Mouse (Mus musculus) induced T-regulatory cell, adult 2 months (primary cell): ENCODE measurements around the gene Slc6a21.

Experiments
- DNase-seq: peaks from one replicate; pipeline ENCODE4 v3.0.0-alpha.2; 2012; ENCODE audit warnings: low read depth

The Slc6a21 gene

DNA sequence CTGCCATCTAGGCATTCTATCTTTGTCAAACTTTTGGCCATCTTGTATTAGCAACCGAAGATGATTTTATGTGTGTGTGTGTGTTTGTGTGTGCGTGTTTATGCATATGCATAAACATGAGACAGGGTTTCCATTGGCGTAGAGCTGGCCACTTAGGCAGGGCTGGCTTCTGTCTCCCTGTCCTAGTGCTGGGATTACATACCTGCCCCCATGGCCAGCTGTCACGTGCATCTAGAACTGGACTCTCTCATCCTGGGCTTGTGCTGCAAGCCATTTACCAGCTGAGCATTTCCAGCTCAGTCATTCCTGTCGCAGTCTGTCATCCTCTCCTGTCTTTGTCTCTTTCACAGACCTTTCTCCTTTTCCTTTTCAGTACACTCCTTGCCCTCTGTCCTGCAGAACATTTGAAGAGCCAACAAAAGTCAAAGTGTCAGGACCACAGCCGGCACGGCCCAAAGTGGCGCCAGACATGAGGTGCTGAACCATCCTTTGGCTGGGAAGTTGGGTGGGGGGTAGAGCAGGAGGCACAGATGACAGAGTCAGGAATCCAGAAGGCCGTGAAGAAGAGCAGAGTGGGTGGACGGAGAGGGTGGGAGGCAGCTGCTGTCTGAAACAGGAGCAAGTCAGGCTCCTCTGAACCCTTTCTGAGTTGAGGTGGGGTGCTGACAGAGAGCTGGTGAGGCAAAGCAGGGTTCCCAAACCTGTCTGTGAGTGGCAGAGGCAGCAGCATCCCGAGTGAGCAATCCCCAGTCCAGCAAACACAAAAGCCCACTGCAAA is 20.1 kb upstream of the Slc6a21 start:
- no peak for DNase-seq

DNA sequence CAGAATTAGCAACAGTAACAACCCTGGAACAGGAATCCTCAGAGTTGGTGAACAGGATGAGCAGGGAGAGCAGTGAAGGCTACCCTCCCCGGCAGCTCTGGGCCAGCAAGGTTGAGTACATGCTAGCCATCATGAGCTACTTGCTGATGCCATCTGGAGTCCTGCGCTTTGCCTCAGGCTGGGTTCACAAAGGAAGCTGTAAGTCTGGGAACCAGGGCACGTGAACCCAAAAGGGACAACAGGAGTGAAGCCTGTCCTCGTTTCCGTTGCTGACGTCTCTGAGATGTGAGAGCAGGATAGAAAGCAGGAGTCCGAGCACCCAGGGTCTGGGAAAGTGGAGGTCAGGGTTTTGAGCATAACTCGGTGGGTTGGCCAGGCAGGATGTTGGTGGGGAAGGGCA is 18.0 kb upstream of the Slc6a21 start:
- DNase-seq, result no peak

DNA sequence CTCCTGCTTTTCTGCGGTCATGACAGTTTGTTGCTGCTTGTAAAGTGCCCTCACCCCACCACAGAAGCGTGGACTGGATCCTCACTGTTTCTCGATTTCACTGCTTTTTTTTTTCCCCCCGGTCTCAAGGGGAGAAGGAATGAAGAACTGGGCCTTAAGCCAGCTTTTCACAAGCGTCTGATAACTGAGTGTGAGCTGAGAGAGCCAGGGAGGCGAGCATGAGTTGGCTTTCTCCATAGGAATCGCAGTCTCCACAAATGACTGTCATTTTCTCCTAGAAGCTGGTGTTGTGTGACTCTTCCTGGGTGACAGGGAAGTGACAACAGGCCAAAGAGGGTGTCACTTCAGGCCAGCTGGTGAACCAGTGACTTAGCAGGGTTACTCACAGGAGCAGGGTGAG is 15.0 kb upstream of the Slc6a21 start:
- no peak for DNase-seq

DNA sequence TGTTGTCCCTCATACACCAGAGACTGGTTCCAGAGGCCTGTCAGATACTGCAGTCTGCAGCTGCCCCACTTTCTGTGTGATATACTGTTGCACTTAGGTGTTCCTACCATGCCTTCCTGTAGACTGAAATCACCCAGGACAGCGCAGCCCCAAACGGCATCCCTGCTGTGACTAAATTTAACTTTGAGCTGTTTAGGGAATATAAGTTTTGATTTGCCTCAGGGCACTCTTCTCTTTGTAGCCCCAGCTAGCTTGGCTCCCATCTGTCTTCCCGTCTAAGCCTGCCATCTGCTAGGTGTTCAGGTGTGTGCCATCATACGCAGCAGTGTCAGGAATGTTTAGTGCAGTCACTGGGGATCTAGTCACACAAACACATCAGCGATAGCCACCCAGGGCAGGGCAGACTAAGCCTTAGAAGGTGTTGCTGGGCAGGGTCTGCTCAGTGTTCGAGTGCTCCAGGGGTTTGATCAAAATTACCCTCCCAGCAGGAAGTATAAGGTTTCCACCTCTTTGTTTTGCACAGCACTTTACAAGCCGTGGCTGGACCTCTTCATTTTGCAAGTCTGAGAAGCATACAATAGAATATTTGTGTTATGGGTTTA is 14.2 kb upstream of the Slc6a21 start:
- no peak for DNase-seq

DNA sequence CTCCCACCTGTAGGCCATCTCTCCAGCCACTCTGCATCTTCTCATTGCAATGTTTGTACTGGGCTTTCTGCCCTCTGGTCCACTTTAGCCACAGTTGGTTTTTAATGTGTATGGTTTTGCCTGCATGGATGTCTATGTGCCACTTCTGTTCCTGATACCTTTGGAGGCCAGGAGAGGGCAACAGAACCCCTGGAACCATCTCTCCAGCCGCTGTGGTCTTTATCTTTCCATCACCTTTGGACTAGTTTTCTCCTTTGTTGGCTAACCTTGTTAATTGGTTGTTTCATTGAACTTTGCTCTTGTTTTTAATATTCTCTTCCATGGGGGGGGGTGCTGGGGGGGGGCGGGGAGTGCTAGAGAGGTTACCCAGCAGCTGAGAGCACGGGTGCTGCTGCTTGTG is 13.0 kb upstream of the Slc6a21 start:
- DNase-seq, result no peak

DNA sequence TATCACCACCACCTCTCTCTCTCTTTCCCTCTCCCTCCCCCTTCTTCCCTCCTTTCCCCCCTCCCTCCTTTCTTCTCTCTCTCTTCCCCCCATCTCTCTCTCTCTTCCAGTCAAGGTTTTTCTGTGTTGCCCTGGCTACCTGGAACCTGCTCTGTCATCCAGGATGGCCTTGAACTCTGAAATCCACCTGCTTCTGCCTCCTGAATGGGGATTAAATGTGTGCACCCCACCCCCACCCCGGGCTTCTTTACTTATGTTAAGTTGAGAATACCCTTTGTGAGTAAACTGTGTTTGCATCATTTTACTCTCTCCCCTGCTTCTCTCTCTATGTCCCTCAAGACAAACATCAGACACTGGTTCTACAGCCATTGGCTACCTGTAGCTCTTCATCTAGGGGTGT is 11.8 kb upstream of the Slc6a21 start:
- DNase-seq, result no peak

DNA sequence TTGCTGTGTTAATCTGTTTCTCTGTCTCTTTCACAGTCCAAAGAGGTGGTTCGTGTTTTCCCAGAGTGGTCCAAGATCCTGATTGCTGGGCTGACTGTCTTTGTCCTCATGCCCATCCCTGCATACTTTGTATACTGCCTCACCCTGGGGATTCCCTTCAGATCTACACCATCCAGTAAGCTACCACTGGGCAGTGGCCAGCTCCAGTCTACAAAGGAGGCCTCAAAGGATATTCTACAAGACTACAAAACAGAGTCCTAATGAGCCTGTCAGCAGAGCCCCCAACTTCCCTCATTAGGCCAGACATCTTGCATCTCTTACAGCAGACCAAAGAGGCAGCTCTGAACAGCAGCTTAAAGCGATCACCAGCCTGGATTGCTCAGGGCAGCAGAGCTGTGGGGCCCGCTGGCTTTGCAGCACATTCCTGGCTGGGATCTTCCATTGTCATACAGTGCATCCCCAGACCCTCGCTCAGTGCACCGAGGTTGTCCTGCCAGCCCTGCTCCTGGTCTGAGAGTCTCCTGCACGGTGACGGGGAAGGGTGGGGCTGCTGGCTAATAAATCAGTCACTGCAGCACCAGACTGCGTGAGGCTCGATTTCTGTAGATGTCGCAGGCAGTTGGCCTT is 4.4 kb upstream of the Slc6a21 start:
- DNase-seq, result no peak

DNA sequence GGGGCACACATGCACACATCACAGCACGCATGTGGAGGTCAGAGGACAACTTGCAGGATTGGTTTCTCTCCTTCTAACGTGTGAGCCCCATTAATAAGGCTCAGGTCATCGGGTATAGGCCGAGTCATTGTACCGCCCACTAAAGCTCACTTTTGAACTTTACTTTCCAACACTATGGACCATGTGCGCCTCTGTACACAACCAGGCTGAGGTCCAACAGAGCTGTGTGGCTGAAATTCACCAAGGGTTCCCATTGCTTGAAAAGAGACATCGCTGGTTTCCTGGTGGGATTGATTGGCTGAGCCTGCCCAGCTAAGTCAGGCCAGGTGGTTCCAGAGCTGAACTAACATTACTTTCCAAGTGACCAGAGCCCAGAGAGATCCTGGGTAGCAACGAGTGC is 3.6 kb upstream of the Slc6a21 start:
- no peak for DNase-seq

DNA sequence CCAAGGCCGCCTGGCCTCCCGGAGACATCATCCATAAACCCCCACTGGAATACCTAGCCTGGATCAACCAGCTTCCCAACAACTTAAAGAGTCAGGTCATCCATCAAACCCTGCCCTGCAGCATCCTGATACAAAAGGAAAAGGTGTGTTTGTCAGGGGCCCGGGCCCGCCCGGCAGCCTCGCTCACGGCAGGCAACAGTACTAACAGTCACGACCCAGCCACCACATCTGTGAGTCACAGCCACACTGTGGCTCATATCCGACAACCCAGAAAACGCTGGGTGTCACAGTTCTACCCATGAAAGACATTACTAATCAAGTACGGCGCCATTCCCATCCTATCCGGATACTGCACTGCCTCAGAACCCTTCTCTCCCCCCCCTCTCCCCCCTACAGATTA is 9.2 kb downstream of the Slc6a21 start:
- no peak for DNase-seq

DNA sequence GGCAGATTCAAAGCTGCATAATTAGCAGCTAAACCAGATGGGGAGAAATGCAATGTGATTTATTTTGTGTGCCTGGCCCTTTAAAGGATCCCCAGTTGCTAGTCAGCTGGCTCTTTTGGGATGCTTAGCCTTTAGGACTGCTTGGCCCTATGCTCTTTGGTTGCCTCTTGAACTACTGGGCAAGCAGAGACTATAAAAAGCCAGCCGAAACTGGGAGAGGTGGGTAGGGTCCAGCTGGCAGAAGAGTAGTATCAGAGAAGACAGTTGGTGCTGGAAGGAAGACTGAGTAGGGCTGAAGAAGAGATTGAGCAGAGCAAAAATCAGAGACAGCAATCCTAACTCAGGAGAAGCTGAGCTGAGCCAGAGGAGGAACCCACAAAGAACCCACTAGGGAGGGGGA is 19.3 kb downstream of the Slc6a21 start:
- DNase-seq, result no peak

DNA sequence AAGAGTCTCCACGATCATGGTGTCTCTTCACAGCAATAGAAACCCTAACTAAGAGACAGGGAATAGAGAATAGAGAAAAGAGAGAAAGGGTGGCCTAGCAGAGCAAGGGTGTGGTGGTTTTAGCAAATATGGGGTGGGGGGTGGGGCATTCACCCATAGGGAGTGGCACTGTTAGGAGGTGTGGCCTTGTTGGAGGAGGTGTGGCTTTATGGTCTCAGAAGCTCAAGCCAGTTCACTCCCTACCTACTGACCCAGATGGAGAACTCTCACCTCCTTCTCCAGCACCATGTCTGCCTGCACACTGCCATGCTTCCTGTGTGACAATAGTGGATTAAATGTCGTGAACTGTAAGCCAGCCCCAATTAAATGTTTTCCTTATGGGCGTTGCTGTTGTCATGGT is 20.2 kb downstream of the Slc6a21 start:
- no peak for DNase-seq

DNA sequence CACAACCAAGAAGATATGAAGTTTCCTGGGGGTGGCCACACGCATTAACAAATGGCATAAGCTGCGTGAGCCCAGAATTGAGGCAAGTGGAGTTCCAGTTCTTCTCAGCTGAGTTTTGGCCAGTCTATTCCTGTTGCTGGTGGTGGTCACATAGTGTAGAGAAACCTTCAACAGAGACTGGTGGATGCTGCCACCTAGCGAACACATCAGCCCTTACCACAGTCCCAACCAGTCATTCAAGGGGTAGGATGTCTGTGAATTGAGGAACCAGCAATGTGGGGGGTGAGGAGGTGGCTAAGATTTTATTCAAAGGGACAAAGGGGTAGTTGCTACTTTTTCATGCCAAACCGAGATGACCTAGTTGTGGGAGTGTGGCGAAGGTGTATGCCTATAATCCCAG is 22.4 kb downstream of the Slc6a21 start:
- DNase-seq, result peak; percentile 75

DNA sequence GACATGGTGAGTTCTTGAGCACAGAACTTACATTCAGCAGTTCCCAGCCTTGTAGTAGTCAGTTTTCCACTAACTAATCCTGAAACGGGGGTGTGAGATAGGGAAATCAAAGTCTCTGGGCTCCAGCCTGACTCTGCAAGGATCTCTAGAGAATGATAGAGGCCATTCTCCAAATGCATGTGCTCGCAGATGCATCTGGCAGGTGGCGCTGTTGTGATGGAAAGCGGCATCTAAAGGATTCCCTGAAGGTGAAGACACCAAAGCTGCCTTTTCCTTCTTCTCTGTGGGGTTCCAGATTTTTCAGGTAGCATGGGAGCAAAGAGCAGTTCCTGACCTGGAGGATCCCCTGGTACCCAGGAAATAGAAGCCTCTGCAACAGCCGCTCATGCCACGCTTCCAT is 23.0 kb downstream of the Slc6a21 start:
- DNase-seq, result peak; percentile 75

DNA sequence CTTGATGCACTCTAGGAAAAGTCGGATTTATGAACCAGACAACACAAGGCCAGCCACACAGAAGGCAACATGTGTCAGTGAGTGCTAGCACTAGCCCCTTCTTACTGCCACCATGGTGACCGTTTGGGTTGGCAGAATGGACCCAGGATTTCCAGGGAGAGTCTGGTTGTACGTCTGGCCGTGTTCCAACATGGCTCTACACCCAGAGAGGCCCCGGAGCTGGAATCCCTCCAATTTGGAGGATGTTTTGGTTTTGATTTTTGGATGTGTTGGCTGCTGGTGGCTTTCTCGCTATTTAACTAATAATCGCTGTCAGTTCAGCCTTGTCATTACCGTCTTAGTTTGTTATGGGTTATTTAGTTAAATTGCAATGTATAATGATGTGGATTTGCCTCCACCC is 25.3 kb downstream of the Slc6a21 start:
- DNase-seq, result no peak

DNA sequence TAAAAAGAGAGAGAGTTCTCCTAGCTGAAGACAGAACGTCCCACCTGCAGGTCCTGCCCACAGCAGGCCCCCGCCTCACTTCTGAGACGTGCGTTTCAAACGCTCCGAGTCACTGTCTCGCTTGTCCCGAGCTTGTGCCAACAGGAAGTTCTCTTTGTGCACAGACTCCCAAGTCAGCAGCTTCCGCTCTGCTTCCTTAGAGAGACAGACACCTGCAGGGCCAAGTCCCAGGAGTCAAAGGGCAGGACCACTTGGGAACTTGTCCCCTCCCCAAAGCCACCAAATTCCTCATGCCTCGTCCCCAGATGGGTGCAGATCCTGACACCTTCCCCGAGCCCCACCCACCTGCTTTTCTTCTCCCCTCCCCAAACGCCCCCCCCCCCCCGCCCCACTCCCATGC is 27.6 kb downstream of the Slc6a21 start:
- peak; percentile 12 for DNase-seq

DNA sequence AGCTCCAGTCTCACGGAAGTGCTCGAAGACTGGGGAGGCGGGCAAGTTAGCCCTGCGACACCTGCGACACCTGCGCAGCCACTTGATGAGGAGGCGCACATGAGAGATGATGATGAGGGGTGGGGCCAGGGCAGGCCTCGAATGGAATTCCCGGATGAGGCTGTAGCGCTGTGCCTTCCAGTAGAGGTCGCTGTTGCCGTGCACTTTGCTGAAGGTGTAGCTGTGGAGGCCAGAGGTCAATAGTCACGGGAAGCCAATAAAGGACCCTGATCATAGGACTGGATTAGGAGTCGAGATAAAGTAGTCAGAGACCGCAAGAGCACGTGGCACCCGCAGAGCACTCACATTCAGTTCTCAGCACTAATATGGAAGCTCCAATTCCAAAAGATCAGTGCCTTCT is 28.0 kb downstream of the Slc6a21 start:
- DNase-seq, result peak; percentile 81

DNA sequence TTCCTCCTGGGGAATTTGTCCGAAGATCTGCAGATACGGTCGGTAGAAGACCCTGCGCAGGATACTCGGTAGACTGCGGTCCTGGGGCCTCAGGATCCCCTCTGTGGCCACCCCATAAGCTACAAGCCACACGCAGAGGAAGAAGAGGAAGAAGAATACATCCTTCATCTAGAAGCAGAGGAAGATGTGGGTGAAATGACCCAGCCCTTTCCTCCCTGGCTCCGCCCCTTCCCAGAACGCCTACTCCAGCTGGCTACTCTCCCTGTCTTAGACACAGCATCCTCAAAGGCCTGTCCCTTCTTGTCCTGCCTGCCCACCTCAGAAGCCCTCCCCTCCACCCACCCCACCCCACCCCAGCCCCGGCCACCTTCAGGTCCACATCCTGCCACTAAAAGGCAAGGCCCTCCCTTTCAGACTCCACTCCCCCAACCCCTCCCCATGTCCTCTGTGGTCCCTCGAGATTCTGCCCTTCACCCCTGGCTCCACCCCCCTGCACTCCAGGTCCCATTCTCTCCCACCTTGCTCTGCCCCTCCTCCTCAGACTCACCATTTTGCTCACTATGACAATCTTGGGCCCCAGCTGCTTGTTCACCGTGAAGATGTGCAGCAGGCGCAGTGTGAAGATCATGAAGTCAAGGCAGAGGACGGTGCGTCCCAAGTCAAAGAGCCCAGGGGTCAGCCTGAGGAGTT is 31.4 kb downstream of the Slc6a21 start:
- DNase-seq, result peak; percentile 62

DNA sequence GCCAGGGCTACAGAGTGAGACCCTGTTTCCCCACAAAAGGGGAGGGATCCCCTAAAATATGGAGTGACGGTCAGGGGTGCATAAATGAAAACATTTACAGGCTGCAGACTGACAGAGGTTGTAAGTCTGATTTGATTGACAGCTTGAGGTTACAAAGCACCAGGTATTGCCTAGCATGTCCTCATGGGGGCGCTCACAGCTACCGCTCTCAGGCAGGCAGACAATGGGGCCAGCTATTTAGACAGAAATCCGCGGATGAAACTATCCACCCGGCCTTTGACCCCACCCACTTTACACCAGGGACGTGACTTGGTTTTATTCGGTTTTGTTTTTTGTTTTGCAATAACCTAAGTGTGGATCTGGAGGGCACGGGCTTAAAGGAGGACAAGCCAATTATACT is 32.1 kb downstream of the Slc6a21 start:
- peak; percentile 83 for DNase-seq

DNA sequence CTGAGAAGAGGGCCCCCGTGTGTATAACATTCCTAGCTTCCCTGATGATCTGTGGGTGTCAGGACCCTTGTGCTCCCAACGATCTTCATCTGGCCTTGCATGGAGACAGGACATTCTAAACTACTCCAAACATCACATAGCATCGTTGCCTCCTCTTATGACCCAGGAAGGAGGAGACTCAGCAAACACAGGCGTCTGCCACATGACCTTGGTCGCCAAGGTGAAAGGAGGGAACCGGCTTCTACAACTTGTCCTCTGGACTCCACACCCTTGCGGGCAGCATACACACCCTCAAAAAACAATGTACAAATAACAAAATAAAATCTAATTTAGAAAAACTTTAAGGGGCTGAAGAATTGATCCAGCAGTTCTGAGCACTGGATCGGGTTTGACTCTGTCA is 34.7 kb downstream of the Slc6a21 start:
- no peak for DNase-seq

DNA sequence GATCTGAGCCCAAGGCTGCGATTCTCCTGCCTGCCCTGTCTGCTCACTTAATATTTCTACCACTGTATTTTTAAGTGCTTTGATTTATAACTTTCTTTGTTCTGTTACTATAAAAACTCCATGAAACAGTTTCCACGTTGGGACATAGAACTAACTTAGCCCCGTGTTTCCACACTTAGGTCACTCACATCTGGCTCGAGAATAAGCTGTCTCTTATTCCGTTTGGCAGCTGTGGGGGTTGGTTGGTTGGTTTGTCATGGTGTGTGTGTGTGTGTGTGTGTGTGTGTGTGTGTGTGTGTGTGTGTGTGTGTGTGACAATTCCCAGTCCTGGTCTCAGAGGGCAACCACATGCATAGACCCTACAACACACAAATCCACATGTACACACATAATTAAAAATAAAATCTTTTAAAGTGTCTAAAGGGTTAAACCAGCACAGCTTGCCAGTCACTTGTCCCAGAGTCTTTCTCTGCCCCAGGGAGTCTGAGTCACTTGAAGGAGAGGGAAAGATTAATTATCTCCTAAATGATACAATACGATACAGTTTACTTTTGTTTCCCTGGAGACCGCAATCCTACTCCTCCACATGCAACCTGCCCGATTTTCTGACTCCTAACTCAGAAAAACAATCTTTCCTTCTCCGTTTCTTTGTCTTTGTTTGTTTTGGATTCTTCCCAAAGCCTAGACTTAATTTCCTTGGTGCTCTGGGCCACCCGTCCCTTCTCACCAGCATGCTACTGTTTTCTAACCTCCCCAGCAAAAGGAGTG is 35.6 kb downstream of the Slc6a21 start:
- DNase-seq, result no peak

DNA sequence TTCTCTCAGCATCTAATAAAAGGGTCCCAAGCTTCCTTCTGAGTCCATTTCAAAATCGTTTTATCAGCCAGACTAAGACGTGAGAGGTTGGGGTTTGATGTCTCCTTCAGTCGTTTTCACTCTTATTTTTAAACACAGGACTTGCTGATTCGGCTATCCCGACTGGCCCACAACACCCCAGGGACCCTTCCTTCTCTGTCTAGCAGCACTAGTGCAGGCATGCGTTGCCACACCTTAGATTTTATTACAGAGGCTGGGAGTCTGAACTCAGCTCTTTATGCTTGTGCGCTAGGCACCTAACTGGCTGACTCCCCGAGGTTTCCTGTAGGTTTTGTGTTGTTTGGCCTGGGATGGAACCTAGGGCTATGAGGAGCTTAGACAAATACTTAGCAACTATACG is 36.2 kb downstream of the Slc6a21 start:
- DNase-seq, result no peak

DNA sequence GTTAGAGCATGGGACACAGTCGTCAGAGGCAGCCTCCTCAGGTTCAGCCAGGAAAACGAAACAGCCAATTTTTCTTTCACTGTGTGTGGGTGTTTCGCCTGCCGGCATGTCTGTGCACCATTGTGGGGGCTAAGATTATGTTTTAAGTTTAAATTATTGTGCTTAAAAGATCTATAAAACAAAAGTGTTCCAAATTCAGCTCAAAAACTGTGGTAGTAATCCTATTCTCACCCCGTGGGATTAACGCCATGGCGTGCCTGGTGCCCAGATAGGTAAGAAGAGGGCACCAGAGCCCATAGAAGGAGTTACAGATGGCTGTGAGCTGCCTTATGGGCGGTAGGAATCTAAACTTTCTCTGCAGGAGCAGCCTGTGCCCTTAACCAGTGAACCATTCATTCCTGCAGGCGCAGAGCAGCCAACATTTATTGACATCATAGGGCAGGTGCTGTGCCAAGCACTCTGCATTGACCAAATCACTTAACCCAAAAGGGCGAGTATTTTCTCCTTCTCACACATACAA is 37.9 kb downstream of the Slc6a21 start:
- DNase-seq, result no peak
